Mouse (Mus musculus) kidney, adult 2 months (tissue): Measurements from ENCODE around the gene Rhobtb3. TPM values are rescaled to one million over a fixed set of nuclear protein-coding genes. Genes with fewer than 3 reads are reported as not detected.

Source experiments
- DNase-seq: peaks from one replicate; pipeline ENCODE4 v3.0.0; 2021
- H3K27ac ChIP-seq: fragments of 200-500 bp; 2 replicates; pipeline ENCODE4 v1.5.1; 2012; ENCODE audit warnings: low read depth, low read length, control low read depth, inconsistent platforms; ENCODE audit not compliant: insufficient read depth
- H3K27me3 ChIP-seq: fragments of 200-500 bp; replicated peaks from 2 replicates; pipeline ENCODE4 v1.6.1; 2012; ENCODE audit warnings: mild to moderate bottlenecking, moderate library complexity, low read length, inconsistent platforms; ENCODE audit not compliant: control insufficient read depth, insufficient read depth
- H3K36me3 ChIP-seq: fragments of 200-500 bp; 2 replicates; pipeline ENCODE4 v1.6.1; 2012; ENCODE audit warnings: mild to moderate bottlenecking, moderate library complexity, low read length, inconsistent platforms; ENCODE audit not compliant: control insufficient read depth, insufficient read depth
- H3K4me1 ChIP-seq: fragments of 200-500 bp; 2 replicates; pipeline ENCODE4 v1.6.1; 2011; ENCODE audit warnings: low read length; ENCODE audit not compliant: control insufficient read depth, insufficient read depth
- H3K4me3 ChIP-seq: fragments of 200-500 bp; 2 replicates; pipeline ENCODE4 v1.5.1; 2011; ENCODE audit warnings: mild to moderate bottlenecking, low read depth, low read length, control low read depth; ENCODE audit not compliant: insufficient read depth
- CTCF ChIP-seq: fragments of 200-500 bp; conservative IDR thresholded peaks from 2 replicates; pipeline ENCODE4 v1.5.1; 2011; ENCODE audit warnings: low read depth, mild to moderate bottlenecking, control low read depth, low read length, moderate library complexity, mixed read lengths; ENCODE audit not compliant: insufficient read depth, insufficient read length
- POLR2A ChIP-seq: fragments of 200-500 bp; IDR thresholded peaks from one replicate; pipeline ENCODE4 v1.6.1; 2011; ENCODE audit warnings: low read depth, low read length, control low read depth
- WGBS: fragments of 180-500 bp; shearing (Covaris S2); methylation state at CpG from one replicate; pipeline ENCODE4 v1.1.7; 2018; 5-methylcytosine and 5-hydroxymethylcytosine counted together
- polyA plus RNA-seq: library from polyadenylated mRNA; depleted of rRNA; stranded (reverse); fragments of >200 nt; gene quantifications from 2 replicates; pipeline ENCODE4 v1.2.3, GENCODE M21; 2012

Rhobtb3 gene
- polyA plus RNA-seq, 1 experiment = 2.6 TPM

GRCm38 (mm10) chr13:75839719-75840481 is 103.8 kb downstream of the Rhobtb3 start, which contains the start of gene Glrx:
Glrx (plus strand) TSS chr13:75839868.
- 1% methylated on average over 12 of the region's 12 CpGs for WGBS
- Histone ChIP-seq H3K4me1 (peaks cover 17% of the 10 kb centered on the region; the same call in 1 of the 2 replicates), H3K36me3 (no peaks in the 10 kb centered on the region), H3K4me3 (peak within 1 kb of the TSS; percentile 89), H3K27ac (peak within 1 kb of the TSS; percentile 88), H3K27me3 (no peaks in the 10 kb centered on the region)
- TF ChIP-seq POLR2A (peak; percentile 78), CTCF (0 out of 2 replicates have a peak, but pooled peaks have one; percentile 1)
- peak; percentile 93 for DNase-seq

DNA sequence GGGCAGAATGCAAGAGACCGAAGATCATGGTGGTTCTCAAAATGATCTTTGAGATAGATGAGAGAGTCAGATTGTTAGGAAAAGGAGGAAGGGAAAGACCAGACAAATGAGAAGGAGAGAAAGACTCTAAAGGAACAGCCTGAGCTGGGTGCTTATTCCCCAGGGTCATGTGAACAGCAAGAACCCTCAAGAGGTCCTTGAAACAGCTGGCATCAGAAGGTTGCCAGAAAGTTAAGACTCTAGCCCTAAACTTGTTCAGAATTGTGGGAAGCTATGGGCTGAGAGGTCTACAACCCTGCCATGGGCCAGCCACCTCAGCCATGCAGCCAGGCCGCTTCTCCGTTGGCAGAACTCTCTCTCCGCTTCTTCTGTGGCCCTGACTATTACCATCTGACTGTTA is 105.2 kb downstream of the Rhobtb3 start:
- no peak for TF ChIP-seq CTCF
- TF ChIP-seq POLR2A = no peak
- H3K36me3 ChIP-seq = no peaks in the 10 kb centered on the region
- H3K4me1 ChIP-seq = peaks cover 17% of the 10 kb centered on the region; the same call in 1 of the 2 replicates
- no peaks in the 10 kb centered on the region for H3K27me3 ChIP-seq
- no peak overlapping the region for H3K27ac ChIP-seq
- DNase-seq = no peak
- 97% methylated on average over 4 of the region's 4 CpGs for WGBS
- no peak overlapping the region for H3K4me3 ChIP-seq

DNA sequence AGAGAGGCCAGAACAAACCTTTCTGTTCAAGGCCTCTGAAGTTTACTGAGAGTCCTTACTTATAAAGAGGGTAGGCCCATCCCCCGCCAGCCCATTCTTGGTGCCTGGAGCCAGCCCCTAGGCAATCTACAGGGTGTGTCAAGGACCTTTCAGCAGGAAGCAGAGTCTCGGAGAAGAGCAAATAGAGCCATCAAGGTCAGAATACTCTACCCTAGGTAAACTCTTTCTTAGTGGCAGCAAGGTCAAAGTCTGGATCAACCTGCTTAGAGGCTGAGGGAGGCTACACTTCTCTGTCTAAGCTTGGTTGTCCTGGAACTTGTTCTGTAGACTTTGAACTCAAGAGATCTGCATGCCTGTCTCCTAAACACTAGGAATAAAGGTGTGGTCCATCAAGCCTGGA is 108.3 kb downstream of the Rhobtb3 start:
- Histone ChIP-seq H3K4me3 (no peak overlapping the region), H3K27me3 (no peaks in the 10 kb centered on the region), H3K36me3 (no peaks in the 10 kb centered on the region), H3K27ac (peak overlapping the region; percentile 50; the same call in 1 of the 2 replicates), H3K4me1 (peaks cover 8% of the 10 kb centered on the region; the same call in 1 of the 2 replicates)
- TF ChIP-seq CTCF = no peak
- TF ChIP-seq POLR2A = no peak
- peak; percentile 66 for DNase-seq
- WGBS = 79% methylated on average over 2 of the region's 2 CpGs

DNA sequence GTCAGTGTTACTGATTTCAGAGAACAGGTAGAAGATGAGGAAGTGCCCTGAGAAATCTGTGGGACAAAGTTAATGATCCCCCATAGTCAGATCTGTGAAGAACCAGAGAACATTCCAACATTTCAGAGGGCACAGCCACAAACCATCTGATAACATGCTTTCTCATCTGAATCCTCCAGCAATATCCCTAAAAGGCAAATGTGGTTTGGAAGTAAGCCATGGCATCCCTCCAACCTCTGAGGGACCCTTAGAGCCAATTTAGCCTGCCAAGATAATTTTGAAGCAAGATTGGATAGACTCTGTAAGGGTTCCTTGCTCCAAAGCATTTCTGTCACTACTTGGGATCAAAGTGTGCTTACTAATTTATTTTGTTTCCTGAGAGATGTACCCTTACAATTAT is 110.2 kb downstream of the Rhobtb3 start:
- Histone ChIP-seq H3K27me3 (no peaks in the 10 kb centered on the region), H3K27ac (no peak overlapping the region), H3K4me1 (no peaks in the 10 kb centered on the region; the same call in 1 of the 2 replicates), H3K4me3 (no peak overlapping the region), H3K36me3 (no peaks in the 10 kb centered on the region)
- peak; percentile 68 for DNase-seq
- TF ChIP-seq POLR2A (no peak), CTCF (no peak)

- DNase-seq = no peak
- Histone ChIP-seq H3K27me3 (no peaks in the 10 kb centered on the region), H3K4me1 (no peaks in the 10 kb centered on the region; the same call in 1 of the 2 replicates), H3K27ac (no peak overlapping the region), H3K36me3 (no peaks in the 10 kb centered on the region), H3K4me3 (no peak overlapping the region)
- no peak for TF ChIP-seq POLR2A
- TF ChIP-seq CTCF = no peak
These were observed 111.0 kb downstream of the Rhobtb3 start for GRCm38 (mm10) chr13:75832697-75833096.

DNA sequence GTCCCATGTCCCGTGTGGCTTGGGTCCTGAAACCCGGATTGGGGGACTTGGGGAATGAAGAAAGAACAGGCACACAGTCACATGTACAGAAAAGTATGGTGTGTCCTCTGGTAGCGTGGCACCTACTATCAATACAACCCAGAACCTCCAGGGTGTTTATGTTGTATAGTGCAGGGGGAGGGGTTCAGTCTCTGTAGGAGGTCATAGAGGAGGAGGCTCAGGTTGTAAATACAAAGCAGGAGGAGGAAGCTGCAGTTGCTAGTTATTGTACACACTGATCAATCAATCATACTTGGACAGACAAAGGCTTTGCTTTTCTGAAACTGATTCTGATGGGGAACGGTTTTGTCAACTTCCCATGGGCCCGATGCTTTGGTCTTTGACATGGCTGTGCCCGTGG is 112.0 kb downstream of the Rhobtb3 start:
- H3K27me3 ChIP-seq = no peaks in the 10 kb centered on the region
- H3K36me3 ChIP-seq = no peaks in the 10 kb centered on the region
- TF ChIP-seq CTCF = no peak
- TF ChIP-seq POLR2A = no peak
- H3K27ac ChIP-seq = no peak overlapping the region
- no peak for DNase-seq
- WGBS = 82% methylated on average over 6 of the region's 6 CpGs
- no peak overlapping the region for H3K4me3 ChIP-seq
- no peaks in the 10 kb centered on the region; the same call in 1 of the 2 replicates for H3K4me1 ChIP-seq

- H3K27ac ChIP-seq = no peak overlapping the region
- H3K27me3 ChIP-seq = no peaks in the 10 kb centered on the region
- no peaks in the 10 kb centered on the region; the same call in 1 of the 2 replicates for H3K4me1 ChIP-seq
- no peak for DNase-seq
- TF ChIP-seq CTCF (no peak), POLR2A (no peak)
- no peaks in the 10 kb centered on the region for H3K36me3 ChIP-seq
- 96% methylated on average over 1 of the region's 1 CpGs for WGBS
- no peak overlapping the region for H3K4me3 ChIP-seq
These were observed 113.0 kb downstream of the Rhobtb3 start for GRCm38 (mm10) chr13:75830708-75831107.

GRCm38 (mm10) chr13:75825388-75825787 is 118.3 kb downstream of the Rhobtb3 start:
- WGBS = 96% methylated on average over 1 of the region's 1 CpGs
- no peak overlapping the region for H3K27ac ChIP-seq
- H3K36me3 ChIP-seq = no peaks in the 10 kb centered on the region
- TF ChIP-seq POLR2A (no peak), CTCF (no peak)
- H3K27me3 ChIP-seq = no peaks in the 10 kb centered on the region
- H3K4me3 ChIP-seq = no peak overlapping the region
- no peak for DNase-seq
- H3K4me1 ChIP-seq = no peaks in the 10 kb centered on the region
